Mouse (Mus musculus) thymus, adult 2 months (tissue): ENCODE measurements at regions not wholly inside any gene's neighbourhood (a gene's known extent, or its start where the extent isn't known, plus 50 kb on each side); places are given as distances from the start of the nearest gene placed in this dataset.

Experiments used
- DNase-seq: peaks from one replicate; pipeline ENCODE4 v3.0.0; 2021
- H3K27ac ChIP-seq: fragments of 200-500 bp; 2 replicates; pipeline ENCODE4 v1.5.1; 2012; ENCODE audit warnings: low read length, control low read depth; ENCODE audit not compliant: control insufficient read depth, insufficient read depth
- H3K27me3 ChIP-seq: fragments of 200-500 bp; 2 replicates; pipeline ENCODE4 v1.6.1; 2012; ENCODE audit warnings: mild to moderate bottlenecking, low read length, moderate library complexity, mixed read lengths; ENCODE audit not compliant: control insufficient read depth, insufficient read depth
- H3K36me3 ChIP-seq: fragments of 200-500 bp; 2 replicates; pipeline ENCODE4 v1.6.1; 2012; ENCODE audit warnings: mild to moderate bottlenecking, low read length, moderate library complexity; ENCODE audit not compliant: control insufficient read depth, insufficient read depth
- H3K4me1 ChIP-seq: fragments of 200-500 bp; replicated peaks from 2 replicates; pipeline ENCODE4 v1.6.1; 2012; ENCODE audit warnings: low read length; ENCODE audit not compliant: control insufficient read depth, insufficient read depth
- H3K4me3 ChIP-seq: fragments of 200-500 bp; 2 replicates; pipeline ENCODE4 v1.5.1; 2012; ENCODE audit warnings: mild to moderate bottlenecking, low read length, control low read depth, moderate library complexity; ENCODE audit not compliant: control insufficient read depth, insufficient read depth
- CTCF ChIP-seq: fragments of 200-500 bp; IDR thresholded peaks from 2 replicates; pipeline ENCODE4 v1.5.1; 2012; ENCODE audit warnings: mild to moderate bottlenecking, control low read depth, low read length, moderate library complexity, borderline replicate concordance; ENCODE audit not compliant: control insufficient read depth, poor library complexity, insufficient read depth; ENCODE audit errors: extremely low read depth
- POLR2A ChIP-seq: fragments of 200-500 bp; IDR thresholded peaks from 2 replicates; pipeline ENCODE4 v1.6.1; 2012; ENCODE audit warnings: mild to moderate bottlenecking, low read length, control low read depth, moderate library complexity; ENCODE audit not compliant: control insufficient read depth, poor library complexity, insufficient read depth; ENCODE audit errors: extremely low read depth
- WGBS: fragments of 180-500 bp; shearing (Covaris S2); methylation state at CpG from one replicate; pipeline ENCODE4 v1.1.7; 2018; 5-methylcytosine and 5-hydroxymethylcytosine counted together

DNA sequence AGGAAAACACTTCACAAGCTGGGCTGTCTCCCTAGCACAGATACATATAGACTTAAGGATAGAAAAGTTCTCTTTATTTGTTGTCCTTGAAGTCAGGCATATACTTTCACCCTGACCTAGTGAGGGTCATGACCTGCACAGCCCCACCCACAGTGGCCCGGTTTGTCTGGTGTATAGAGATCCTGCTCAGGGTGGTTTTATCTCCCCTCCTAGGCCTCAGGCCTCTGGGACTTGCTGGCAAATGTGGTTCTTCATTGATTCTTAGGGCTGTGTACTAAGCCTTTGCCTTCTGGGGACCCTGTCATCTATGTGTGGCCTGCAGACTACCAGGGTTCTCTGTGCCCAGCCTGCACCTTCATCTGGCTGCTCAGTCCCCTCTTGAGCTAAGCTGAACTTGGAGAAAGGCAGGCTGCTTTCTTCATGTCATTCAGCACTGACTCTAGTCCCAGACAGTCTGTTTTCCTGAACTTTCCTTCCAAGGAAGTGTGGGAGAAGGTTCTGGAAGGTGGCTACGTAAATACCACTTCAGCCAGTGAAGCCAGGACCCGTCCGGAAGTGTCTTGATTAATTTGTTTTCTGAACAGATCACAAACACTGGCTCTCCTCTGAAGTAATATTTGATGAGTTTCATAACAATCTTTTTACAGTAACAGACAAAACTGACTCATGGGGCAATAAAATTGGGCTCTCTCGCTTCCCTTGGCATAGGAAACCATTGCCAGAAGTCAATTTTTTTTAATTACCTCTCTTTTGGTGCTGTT is 135.0 kb upstream of the Dapk1 start:
- H3K4me1 ChIP-seq: no peaks in the 10 kb centered on the region
- no peaks in the 10 kb centered on the region for H3K36me3 ChIP-seq
- DNase-seq: no peak
- WGBS: 94% methylated on average over 5 of the region's 5 CpGs
- no peak overlapping the region for H3K27ac ChIP-seq
- H3K4me3 ChIP-seq: no peak overlapping the region
- no peak for TF ChIP-seq CTCF
- TF ChIP-seq POLR2A: no peak
- no peaks in the 10 kb centered on the region for H3K27me3 ChIP-seq

DNA sequence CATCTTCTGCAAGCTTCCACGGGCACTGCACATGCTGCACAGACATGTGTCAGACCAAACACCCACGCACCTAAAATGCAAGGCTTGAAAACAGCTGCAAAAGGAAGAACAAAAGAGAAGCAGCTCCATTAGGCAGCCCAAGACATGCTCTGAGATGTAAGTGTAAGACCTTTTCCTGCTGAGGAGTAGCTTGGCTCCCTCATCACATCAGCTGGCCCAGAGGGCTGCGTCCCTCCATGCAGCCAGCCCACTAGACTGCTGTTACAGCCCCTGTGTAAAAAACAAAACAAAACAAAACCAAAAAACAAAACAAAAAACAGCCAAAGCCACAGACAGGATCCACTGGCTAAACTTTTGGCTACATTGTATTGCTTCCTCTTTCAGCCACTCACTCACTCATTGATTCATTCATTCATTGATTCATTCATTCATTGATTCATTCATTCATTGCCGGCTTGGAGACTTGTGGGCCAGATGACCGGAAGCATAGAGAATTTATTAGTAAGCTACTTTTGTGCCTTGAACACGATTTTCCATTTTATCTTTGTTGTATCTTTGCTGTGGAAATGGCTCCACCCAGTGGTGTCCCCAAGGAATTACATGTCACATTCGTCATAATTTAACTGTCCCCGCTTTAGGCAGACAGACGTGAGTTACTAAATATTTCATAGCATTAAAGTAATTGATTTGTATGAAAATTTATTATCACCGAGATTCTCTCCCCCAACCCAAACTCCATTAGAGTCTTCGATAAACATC is 133.7 kb upstream of the Dapk1 start:
- H3K4me3 ChIP-seq: no peak overlapping the region
- H3K27me3 ChIP-seq: no peaks in the 10 kb centered on the region
- H3K4me1 ChIP-seq: no peaks in the 10 kb centered on the region
- peak; percentile 43 for DNase-seq
- H3K27ac ChIP-seq: no peak overlapping the region
- WGBS: 26% methylated on average over 11 of the region's 11 CpGs
- no peak for TF ChIP-seq POLR2A
- no peak for TF ChIP-seq CTCF
- no peaks in the 10 kb centered on the region for H3K36me3 ChIP-seq

DNA sequence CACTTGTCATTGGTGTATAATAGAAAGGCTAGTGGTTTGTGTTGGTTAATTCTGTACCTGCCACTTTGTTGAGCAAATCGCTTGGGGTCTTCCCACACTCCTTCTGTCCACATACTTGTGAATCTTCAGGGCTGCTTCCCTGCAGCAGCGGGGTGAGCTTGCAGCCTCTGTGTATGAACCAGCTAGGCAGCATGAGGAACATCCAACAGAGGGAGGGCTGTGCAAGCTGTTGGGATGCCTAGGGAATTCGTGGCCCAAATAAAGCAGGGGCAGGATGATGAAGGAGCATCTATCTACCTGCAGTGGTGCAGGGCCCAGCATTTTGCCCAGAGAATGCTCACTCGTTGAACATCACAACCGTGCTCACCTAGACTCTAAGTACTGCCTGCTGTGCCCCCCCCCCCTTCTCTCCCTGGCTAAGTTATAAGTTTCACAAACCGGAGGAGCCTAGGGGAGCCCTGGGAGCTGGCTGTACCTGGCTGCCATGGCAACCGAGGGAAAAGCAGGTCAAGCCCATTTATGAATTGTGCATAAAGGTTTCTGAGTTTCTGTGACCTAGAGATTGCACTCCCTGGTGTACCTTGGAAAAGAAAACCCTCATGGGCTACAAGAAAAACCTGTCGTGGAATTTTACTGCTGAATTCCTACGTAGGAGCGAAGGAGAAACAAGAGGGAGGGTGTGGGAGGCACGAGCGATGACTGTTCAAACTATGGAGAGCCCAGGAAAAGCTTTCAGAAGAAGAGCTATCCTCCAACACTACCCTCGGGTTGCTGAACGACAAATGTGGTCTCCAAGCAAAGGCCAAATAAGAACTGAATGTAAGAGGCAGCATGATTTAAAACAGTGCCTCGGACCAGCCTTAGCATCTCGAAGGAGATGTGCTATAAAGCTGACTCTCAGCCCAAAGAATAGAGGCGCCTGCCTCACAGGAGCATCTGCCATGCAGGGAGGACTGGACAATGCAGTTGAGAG is 131.0 kb upstream of the Dapk1 start:
- TF ChIP-seq POLR2A: no peak
- no peak for TF ChIP-seq CTCF
- H3K4me1 ChIP-seq: no peaks in the 10 kb centered on the region
- 84% methylated on average over 17 of the region's 17 CpGs for WGBS

DNA sequence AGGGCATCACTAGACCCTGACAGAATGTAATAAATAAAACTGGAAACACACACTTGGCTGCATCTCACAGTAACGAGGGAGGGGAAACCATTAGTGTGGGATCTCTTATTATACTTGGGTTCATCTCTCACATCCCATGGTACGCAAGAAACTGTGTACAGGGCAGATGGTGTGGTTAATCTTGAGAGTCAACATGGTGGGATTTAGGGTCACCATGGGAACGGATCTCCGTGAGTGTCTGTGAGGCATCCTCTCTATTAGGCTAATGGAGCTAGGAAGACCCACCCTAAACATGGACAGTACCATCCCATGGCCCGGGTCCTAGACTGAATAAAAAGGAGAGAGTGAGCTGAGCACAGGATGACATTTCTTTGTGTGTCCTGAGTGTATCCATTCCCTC is 130.1 kb upstream of the Dapk1 start:
- no peak for TF ChIP-seq CTCF
- no peak for TF ChIP-seq POLR2A
- Histone ChIP-seq H3K4me1 (no peaks in the 10 kb centered on the region), H3K4me3 (no peak overlapping the region), H3K27me3 (no peaks in the 10 kb centered on the region), H3K36me3 (no peaks in the 10 kb centered on the region), H3K27ac (no peak overlapping the region)
- WGBS: 93% methylated on average over 5 of the region's 5 CpGs
- DNase-seq: no peak

More for the DNA sequence above, 131.0 kb upstream of the Dapk1 start:
- DNase-seq: no peak
- H3K27me3 ChIP-seq: no peaks in the 10 kb centered on the region
- H3K4me3 ChIP-seq: no peak overlapping the region
- no peaks in the 10 kb centered on the region for H3K36me3 ChIP-seq
- no peak overlapping the region for H3K27ac ChIP-seq

DNA sequence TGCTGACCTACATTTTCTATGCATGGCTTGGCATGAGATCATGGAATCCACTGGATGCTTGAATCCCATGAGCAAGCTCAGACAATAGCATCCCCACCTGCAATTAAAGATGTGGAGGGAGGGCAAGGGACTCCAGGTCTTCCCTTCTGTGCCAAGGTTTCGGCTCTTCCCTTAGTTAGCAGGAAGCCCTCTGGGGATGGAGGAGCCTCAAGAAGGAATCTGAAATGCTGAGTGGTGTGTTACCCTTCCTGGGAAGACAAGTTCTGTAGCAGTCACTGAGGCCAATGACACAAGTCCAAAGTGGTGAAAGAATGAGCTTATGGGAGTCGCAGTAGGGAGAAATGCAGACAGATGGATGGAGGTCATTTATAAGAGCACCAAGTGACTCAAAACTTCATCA is 125.4 kb upstream of the Dapk1 start:
- no peak for TF ChIP-seq POLR2A
- TF ChIP-seq CTCF: no peak
- no peaks in the 10 kb centered on the region for H3K36me3 ChIP-seq
- H3K27ac ChIP-seq: no peak overlapping the region
- WGBS: 97% methylated on average over 2 of the region's 2 CpGs
- no peaks in the 10 kb centered on the region for H3K27me3 ChIP-seq
- peaks cover 11% of the 10 kb centered on the region for H3K4me1 ChIP-seq
- no peak overlapping the region for H3K4me3 ChIP-seq
- no peak for DNase-seq

DNA sequence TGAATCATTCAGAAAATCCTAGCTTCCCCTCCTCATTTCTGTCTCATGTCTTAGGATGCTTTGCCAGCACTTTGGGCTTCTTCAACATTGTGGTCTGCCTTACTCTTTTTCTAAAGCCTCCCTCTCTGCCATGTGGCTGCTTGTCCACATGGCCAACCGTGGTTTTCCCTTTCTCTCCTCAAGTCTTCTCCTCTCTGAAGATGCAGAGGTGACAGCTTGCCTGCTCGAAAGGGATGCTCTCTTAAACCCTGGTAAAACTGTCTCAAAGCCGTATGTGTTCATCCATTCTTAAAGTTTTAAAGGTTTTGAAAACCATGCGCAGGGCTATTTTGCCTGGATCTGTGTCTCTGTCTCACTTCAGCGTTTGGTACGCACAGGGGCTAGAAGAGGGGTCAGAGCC is 123.4 kb upstream of the Dapk1 start:
- no peak for DNase-seq
- 85% methylated on average over 6 of the region's 6 CpGs for WGBS
- Histone ChIP-seq H3K4me3 (no peak overlapping the region), H3K36me3 (no peaks in the 10 kb centered on the region), H3K27ac (no peak overlapping the region), H3K4me1 (peaks cover 11% of the 10 kb centered on the region), H3K27me3 (no peaks in the 10 kb centered on the region)
- TF ChIP-seq CTCF (no peak), POLR2A (no peak)
